Mouse (Mus musculus) urinary bladder, adult 2 months (tissue): ENCODE results near the gene Rnf145. TPM values are rescaled to one million over a fixed set of nuclear protein-coding genes. Genes with fewer than 3 reads are reported as not detected.
A peak's percentile ranks its signal among the peaks of the same experiment; 100 is the strongest.
"Not testable (repeated sequence)": the region's sequence is repeated elsewhere in the genome, so short reads cannot be mapped to it uniquely, and the experiment has no call there.

Experiments
- DNase-seq: peaks from one replicate; pipeline ENCODE4 v3.0.0; 2022; ENCODE audit warnings: low spot score
- polyA plus RNA-seq: library from polyadenylated mRNA; depleted of rRNA; stranded (reverse); fragments of >200 nt; gene quantifications from 2 replicates; pipeline ENCODE4 v1.2.3, GENCODE M21; 2012

Rnf145 gene
- polyA plus RNA-seq, 1 experiment: 99.8 TPM

DNA sequence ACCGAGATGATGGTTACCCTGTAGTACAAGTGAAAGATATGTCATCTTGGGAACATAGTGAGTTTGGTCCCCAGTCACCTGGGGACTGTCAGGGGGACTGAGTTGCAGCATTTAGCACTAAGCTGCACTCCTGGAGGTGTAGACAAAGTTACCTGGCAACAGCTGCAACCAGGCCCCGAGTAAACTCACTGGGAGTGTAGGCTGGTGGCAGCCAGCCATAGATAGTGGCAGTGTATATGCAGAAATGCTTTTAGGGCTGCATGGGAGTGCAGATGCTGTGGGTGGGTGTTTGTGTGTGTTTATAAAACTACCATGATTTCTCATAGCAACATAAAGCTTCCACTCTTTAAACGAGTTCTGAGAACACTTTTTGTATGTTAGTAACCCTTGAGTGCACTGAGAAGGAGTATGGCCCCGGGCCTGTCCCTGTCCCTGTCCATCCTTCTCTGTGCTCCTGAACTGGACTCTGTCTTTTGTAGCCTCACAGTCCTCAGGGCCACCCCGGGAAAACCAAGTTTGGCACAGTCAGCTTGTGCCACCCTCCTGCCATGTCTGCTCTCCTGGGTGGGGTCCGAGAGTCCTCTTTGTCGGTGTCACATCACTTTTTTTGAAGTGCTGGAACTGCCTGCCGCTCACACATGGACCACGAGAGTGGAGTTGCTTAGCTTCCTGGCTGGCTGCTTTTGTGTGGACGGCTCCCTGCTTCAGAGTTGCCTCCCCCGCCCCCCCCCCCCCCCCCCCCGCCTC lies 43.8 kb downstream of the Rnf145 start:
- no peak for DNase-seq

DNA sequence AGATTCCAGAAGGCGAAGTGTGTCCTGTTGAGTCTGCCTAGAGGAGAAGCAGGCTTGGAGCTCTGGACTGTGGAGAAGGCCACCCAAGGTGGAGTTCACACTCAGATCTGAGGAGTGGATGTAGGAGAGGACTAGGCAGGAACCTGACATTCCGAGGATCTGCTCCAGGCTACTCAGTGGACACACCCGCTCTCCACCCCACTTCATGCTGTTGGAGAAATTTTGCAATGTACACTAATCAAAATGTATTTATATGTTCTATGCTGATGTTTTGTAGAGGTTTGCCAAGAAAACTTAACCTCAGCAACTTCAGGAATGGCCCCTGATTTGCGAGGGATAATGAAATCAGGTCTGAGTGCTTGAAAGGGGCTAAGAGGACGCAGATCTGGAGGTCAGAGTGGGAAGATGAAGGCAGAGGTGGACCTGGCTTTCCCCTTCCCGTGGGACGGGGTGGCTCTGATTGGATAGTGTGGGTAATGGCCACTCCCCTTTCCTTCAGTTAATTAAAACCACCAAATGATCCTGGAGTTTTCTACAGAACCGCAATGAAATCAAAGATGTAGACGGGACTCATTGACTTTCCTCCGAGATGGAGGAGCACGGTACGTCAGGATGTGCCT lies 45.6 kb downstream of the Rnf145 start:
- DNase-seq: no peak

DNA sequence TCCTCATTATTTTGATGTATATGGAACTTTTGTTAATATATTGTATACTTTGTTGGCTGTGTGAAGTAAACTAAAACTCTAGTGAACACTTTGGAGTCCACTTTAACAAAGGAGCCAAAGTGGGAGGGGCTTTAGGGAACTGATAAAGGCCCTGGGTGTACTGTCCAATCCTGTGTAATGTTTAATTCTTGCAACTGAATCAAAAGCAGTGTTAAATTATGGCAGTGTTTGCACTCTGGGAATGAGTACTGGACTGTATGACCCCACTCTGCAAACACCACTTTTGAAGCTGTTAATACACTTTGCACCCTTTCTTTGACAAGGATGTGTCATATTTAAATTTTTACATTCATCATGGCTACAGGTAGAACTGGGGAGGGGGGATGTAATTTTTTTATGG lies 46.2 kb downstream of the Rnf145 start:
- DNase-seq: no peak

DNA sequence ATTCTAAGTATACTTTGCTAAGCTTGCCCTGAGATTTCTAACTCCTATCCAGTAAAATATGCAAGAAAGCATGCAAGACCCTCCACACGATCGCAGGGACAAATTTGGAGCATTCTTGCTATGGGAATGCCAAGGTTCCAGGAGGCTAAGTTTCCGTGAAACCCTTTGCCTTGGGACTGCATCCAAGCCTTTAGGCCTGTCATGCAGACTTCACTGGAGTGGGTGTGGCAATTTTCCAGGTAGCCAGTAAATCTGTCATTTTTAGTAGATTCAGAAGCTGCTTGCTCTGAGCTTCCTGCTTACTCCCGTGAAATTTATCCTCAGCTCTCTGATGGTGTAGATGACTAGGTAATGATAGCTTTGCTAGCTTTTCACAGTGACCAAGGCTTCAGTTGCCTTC lies 51.6 kb downstream of the Rnf145 start:
- not testable (repeated sequence) for DNase-seq

DNA sequence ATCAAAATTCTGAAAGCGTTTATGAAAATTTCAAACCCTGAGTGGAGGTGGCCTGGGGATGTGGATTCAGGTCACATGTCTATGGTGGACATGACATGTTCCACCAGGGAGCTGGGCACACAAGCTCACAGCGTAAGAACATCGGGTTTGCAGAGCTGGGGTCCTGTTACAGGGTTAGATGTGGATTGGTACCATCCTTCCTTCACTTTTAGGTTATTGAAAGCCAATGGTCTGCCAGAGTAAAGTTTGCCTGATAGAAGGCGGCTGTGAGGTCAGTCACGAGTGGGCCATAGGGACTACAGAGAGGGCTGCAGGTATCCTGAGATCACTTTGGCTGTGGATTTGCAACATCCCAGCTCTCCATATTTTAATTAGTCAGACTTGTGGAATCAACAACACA lies 54.0 kb downstream of the Rnf145 start:
- DNase-seq: no peak

DNA sequence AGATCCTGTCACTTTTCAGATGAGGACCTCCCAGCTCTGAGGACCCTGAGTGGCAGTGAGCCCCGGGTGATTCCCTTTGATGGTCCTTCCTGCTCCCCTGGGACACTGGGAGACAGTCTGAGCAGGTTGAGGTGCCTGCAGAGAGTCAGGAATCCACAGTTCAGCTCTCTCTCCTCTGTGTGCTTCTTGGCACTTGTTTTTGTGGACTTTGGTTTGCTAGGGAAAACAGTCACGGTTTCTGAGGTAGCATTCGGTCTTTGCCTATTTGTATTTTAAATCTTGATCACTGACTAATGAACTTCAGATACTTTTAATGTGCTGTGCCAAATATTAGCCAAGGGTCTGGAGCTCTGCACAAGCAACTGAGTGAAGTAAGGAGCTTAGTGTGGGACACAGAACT lies 54.6 kb downstream of the Rnf145 start:
- no peak for DNase-seq

DNA sequence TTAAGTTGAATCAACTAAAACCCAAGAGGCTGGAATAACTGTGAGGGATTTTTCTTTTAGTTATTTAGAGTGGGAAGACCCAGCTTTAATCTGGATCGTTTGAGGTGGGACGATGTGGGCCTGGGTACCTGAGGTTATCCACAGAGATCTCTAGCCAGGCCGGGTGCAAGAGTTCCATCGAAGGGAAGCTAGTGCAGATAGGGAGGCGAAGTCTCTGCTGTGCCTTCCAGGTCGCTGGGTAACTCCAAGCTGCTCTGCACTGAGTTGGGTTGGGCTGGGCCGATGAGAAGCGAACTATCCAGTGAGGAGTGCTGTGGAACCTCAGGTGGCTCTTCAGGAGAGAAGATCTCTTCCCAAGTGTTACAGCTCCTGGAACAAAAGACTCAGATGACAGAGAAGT lies 55.6 kb downstream of the Rnf145 start:
- no peak for DNase-seq

DNA sequence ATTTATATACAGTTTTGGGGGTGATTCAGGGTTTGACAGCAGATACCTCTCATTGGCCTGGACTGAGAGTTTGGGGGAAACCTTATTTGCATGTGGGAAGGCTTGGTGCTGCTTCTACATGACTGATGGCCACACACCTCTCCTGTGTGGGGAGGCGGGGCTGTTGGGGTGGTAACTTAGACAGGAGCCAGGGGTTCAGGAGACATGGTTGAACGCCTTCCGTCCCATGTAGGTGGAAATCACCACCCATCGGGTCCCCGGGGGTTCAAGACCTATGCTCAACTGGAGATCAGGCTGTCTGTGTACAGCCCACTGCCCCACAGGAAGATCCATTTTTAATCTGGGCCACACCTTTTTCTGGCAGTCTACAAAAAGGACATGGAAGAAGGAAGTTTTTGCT lies 56.1 kb downstream of the Rnf145 start:
- DNase-seq: no peak

DNA sequence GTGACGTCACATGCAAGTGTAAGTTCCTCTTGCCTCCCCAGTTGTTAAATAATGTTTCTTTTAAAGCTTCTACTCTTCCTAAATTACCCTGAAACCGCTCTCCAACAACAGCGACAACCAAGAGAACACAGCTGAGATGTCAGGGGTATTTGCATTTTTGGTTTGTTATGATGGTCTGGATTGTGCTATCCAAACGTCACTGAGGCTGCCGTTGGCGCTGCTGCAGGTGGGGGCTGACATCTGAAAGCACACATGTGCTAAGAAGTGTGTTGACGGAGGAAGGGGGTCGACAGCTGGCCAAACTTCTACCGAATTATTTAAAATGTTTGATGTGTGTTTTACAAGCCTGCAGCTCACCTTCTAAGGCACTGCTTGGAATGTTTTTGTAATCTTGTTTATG lies 59.1 kb downstream of the Rnf145 start:
- no peak for DNase-seq

DNA sequence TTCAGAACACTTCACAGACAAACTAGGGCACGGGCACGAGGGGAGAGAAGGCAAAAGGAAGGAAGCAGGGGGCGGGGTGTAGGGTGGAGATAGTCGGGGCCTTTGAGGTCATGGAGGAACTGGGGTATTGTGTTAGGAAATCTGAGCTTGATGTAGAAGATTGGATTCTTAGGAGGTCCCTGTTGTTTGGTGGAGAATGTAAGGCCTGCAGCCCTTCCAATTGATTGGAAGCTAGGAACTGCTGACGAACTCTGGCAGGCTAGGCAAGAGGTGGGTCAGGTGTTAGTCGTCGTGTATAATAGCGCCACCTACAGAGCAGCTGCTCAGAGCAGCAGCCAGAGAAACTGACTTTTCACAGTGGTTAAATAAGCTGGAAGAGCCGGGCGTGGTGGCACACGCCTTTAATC lies 62.5 kb downstream of the Rnf145 start:
- DNase-seq: no peak

DNA sequence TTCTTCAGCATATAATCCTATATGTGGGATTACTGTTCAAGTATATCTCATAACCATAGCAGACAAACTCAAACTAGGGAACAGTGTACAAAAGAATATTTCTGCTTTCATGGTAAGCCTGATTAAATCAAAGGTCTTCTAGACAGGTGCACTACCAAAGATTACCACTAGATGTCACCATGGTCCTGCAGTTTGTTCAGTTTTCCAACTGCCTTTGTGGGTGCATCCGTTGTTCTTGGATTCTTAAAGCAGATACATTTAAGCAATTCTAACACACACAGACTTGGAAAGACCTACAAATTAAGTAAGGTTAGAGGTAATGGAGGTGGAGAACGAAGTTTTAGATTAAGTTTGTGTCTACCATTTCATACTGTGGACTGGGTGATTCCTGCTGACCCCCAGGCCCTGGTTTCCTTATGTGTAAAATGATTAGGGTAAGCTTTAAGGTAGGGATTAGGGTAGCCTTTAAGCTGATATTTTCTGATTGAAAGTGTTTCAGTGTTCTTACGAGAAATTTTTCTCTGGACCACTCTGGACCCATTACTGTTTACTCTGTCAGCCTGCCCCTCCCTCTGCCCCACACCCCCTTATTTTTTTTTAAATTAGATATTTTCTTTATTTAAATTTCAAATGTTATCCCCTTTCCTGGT lies 67.4 kb downstream of the Rnf145 start:
- no peak for DNase-seq

DNA sequence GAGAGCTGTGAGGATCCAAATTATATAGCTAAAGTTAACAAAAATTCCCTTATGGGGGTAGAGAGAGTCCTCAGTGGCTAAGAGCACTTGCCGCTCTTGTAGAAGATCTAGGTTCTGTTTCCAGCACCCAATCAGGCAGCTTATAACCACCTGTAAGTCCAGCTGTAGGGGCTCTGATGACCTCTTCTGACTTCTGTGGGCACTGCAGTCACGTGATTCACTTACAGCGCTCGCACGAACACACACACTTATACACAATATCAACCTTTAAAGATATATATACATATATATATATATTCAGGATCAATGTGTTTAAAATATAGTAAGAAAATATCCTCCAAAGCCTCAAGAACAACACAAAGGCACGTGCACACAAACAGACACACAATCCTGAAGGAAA lies 74.3 kb downstream of the Rnf145 start:
- DNase-seq: no peak

DNA sequence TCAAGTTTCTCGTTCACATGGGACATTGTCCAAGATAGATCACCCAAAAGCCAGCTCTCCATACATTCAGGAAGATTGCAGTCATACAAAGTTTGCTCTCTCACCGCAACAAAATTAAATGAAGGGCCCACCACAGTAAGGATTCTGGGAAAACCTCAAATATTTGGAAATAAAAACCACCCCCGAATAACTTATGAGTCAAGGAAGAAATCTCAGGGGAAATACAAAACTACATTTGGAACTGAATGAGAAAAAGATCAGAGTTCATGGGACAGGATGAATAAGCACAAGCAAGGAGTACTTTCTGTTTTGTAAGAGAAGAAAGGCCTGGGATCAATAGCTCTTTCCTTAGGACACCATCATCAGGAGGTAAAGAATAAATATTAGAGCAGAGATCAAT lies 76.0 kb downstream of the Rnf145 start:
- DNase-seq: no peak

DNA sequence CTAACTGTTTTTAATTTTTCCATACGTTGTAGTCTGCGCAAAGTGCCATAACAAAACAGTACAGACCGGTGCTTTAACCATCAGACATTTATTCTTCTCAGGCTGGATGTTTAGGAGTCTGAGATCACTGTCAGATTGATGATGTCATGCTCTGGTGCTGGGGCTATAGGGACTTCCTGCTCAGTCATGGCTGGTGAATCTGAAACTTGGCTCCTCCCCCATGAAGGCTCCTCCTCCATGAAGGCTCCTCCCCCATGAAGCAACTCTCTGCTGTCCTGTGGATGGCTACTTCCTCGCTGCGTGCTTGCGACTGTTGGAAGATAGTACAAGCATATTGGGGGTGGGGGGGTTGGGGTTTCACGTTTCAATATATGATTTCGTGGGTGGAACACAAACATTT lies 88.1 kb downstream of the Rnf145 start:
- no peak for DNase-seq

DNA sequence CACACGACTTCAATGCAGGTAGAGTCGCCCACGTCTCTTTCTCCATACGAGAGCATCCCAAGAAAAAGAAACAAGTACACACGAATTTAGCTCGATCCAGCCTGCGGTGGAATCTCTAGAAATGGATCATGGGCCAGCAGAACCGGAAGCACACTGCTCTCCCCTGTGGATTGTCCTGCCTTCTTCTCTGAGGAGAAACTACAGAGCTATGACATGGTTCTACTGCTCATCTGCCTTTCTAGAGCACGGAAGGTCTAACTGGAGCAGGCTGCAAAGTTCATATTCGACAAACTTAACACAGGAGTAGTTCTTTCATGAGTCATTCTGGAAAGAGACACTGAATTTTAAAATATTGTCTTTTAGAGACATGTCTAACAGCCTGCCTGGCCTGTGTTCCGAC lies 89.9 kb downstream of the Rnf145 start:
- DNase-seq: no peak

DNA sequence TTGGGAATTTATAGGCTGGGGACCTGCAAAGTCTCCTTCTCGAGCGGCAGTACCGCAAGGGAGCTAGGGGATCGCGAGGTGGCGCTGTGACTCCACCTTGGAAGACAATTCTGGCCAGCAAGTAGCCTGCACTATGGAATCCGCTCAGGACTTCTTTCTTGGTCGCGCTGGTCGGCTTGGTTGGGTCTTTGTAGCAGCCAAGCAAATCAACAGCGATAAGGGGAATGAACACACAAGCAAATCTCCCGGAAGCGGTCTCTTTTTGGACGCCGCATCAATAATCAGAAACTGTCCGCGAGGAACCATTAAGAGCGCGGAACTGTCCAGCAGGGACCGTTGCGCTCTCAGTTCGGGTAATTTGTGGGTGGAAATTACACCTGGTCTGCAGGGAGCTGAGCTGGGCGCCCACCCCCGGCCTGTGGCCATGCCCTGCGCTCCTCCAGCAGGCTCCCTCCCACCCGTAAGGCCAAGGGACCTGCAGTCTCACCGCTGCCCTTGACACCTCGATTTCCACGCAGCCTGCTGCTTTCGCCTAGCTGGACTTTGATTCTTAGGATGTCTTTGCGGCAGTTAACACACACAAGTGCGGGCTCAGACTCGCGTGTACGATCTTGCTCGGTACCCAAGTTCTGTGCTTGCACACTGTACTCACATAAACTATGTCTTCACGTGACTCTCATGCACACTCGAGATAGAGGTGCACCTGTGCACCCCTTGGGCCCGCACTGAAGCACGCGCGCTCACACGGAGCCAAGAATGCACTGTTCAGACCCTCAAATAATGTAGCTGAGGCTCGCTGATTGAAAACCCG lies 92.4 kb downstream of the Rnf145 start:
- DNase-seq: peak; percentile 62

DNA sequence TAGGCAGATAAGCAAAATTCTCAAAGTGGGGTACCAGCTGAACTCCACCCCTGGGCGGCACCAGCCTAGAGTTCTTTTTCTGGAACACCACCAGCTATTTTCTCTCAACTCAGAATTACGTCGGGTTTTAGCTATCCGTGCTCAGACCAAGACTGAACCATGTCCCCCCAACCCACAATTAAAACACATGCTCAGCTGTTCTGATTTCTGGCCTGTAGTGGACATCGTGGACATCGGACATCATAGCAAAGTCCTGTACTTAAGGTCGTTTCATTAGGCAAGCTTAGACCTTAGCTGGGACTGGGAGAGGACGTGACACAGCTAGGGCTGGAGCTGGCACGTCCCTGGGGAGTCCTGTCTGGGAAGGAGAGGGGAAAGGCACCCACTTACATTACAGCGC lies 93.4 kb downstream of the Rnf145 start:
- DNase-seq: no peak

DNA sequence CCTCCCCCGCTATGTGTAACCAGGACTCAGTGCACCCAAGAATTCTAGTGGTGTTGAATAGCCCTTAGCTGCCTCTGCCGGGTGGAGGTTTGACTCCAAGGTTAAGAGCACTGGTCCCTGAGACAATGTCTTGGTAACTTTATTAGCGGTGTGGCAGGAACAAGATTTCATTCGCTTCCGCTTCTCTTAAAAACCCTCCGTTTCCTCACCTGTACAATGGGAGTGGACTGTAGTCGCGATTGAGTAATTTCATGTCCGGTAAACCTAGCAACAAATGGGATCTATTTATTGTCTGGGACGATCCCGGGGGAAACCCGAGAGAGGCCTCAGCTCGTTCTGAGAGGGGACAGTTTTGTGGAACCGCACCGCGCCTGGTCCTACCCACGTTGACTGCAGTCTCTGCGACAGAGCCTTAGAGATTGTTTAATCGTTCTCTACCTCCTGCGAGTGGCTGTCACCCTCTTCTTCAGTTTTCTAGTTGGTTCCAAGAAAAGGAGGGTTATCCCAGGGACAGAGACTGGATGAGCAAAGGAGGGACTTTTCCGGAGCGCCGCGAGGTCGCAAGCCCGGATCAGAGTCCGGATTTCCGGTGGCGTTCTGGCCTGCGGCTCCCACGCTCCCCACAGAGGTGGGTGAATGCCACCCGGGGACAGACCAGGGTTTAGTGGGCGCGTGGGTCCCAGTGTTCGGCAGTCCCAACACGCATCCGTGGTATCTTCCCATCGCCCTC lies 94.1 kb downstream of the Rnf145 start:
- no peak for DNase-seq

DNA sequence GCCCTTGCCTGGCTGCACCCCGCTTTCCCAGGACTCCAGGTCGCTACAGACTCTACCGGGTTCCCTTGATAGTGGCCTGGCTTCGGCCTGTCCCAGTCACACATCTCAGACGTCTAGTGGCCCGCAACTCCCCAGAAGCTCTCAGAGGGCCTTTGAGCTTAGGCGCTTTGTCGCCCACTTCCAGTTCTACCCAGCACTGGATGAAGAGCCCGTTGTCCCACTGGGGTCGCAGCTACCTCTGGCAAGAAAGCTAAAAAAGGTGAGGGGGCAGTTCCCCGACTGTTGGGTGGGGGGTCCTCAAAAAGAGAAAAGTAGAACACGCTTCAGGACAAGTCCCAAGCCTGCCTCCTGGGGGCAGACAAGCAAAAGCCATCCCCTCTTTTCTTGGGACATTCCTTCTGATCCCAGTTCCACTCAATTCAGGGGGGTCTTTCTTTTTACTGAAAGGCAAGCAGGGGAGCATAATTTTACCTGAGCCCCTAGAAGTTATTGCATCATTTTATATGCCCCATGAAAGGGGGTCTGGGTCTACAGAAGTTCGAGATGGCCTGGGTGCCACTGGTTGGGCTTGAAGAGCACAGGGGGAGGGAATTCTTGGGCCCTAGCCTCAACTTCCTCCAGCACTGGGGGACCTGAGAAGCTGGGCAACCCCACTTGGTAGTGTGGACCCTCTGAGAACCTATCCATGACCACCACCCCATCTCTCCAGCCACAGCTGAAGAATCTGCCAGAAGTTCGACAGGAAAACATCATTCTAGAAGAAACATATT lies 94.8 kb downstream of the Rnf145 start:
- no peak for DNase-seq
